Mouse (Mus musculus) CD8-positive naive resting alpha-beta T cell, adult 57 days (primary cell): ENCODE results near the gene Fam241b. TPM values are rescaled to one million over a fixed set of nuclear protein-coding genes. Genes with fewer than 3 reads are reported as not detected.

Experiments used
- total RNA-seq: library from RNA; stranded (reverse); gene quantifications from one replicate; pipeline ENCODE4 v1.2.4, GENCODE M21; 2023

Gene Fam241b
- 2.9 TPM for total RNA-seq

GRCm38 (mm10) chr10:62143820-62144219, at the start of gene Fam241b:
Gene Fam241b (minus strand): TSS chr10:62143920.

GRCm38 (mm10) chr10:62132691-62133281, 10.9 kb downstream of the Fam241b start, which contains the start of gene Neurog3:
Gene Neurog3 (plus strand): TSS chr10:62133090.

Other genes starting within 250 kb of the Fam241b start
- gene Col13a1, start 164.8 kb downstream of the Fam241b start, total RNA-seq, result not detected
- not detected for gene Neurog3, start 10.8 kb downstream of the Fam241b start, total RNA-seq
- gene Tspan15, start 87.3 kb upstream of the Fam241b start, total RNA-seq, result 4.7 TPM
- not detected for gene Tacr2, start 108.5 kb upstream of the Fam241b start, total RNA-seq
- 63.6 TPM for gene Hk1, start 236.0 kb upstream of the Fam241b start, total RNA-seq